Mouse (Mus musculus) central nervous system, embryonic 11.5 days (tissue): ENCODE measurements around the gene Kdm5a. TPM values are rescaled to one million over a fixed set of nuclear protein-coding genes. Genes with fewer than 3 reads are reported as not detected.

Experiments used
- polyA plus RNA-seq: library from polyadenylated mRNA; depleted of rRNA; stranded (reverse); fragments of >200 nt; gene quantifications from 2 replicates; pipeline ENCODE4 v1.2.3, GENCODE M21; 2012; rRNA removed

Gene Kdm5a
- polyA plus RNA-seq, result 21.1 and 36.7 TPM in 2 replicates

GRCm38 (mm10) chr6:120363688-120364522, at the start of gene Kdm5a, which contains the start of gene Ccdc77:
Gene Kdm5a (plus strand): TSS chr6:120364124.
Gene Ccdc77 (minus strand): TSS chr6:120364374.

DNA sequence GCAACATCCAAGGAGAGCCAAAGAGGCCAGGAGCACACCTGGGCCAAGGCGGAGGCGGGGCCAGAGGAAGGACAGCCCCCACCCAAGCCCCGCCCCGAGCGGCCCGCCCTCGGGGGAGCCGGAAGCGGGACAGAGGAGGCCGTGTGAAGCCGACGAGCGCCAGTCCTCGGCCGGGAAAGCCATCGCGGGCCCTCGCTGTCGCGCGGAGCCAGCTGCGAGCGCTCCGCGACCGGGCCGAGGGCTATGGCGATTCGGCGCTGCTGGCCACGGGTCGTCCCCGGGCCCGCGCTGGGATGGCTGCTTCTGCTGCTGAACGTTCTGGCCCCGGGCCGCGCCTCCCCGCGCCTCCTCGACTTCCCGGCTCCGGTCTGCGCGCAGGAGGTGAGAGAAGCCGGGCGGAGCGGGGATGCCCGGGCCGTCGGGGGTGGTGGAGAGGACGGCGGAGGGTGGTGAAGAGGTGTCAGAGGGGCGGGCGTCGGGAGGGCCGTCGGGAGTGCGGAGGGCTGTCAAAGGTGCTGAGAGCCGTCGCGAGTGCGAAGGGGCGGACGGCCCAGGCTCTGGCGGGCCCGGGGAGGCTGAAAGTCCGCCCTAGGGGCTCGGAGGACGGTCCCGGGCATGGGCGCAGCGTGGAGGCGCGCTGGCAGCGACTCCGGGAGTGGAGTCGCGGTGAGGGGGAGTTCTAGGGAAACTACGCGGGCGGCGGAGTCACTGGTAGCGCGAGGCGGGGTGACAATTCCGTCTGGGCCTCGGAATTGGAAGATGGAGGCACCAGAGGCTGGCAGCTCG, 99.4 kb downstream of the Kdm5a start, which contains the start of gene Il17ra:
Gene Il17ra, plus strand, starts transcription at position 162 of the 786 bp plus-strand sequence.

DNA sequence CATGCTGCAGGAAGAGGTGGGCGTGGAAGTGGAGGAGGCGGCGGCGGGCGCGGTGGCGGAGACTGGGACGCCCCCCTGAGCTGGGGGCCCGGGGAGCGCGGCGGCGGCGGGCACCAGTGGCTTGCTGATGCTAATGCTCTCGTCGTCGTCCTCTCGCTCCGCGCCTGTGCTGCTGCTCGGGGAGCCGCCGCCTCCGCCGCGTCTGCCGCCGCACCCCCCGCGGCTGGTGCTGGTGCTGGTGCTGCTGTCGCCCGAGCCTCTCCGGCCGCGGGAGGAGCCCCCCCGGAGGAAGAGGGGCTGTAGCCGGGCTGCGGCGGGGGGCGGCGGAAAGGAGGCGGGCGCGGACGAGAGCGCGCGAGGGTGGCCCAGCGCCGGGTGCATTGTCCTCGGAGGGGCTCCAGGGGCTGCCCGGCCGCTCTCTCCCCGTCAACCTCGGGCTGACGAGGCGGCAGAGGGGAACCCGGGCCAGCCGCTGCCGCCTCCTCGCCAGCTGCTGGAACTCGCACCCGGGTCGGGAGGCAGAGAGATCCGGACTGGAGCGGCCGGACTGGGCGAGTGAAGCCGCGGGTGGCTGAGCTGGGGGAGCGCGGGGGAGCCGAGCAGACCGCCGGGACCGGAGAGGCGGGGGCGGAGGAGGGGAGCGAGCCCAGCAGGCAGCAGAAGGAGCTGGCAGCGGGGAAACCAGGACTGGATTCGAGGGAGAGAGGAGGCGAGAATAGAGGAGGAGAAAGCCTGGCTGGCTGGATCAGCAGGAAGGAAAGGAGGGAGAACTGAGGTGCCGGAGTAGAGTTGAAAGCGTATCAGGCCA, 129.7 kb downstream of the Kdm5a start, which contains the start of gene Tmem121b:
Gene Tmem121b, minus strand, starts transcription at position 434 of the 808 bp plus-strand sequence.

Other genes starting within 250 kb of the Kdm5a start
- gene D330020A13Rik, start 69.8 kb upstream of the Kdm5a start, polyA plus RNA-seq, result 0.05 and 0.07 TPM in 2 replicates
- 0.32 and 0.66 TPM in 2 replicates for gene B4galnt3, start 69.6 kb upstream of the Kdm5a start, polyA plus RNA-seq
- gene Ccdc77, start 250 bp downstream of the Kdm5a start, polyA plus RNA-seq, result 28.8 and 31.0 TPM in 2 replicates
- gene Il17ra, start 99.1 kb downstream of the Kdm5a start, polyA plus RNA-seq, result 3.2 and 4.7 TPM in 2 replicates
- gene Tmem121b, start 129.7 kb downstream of the Kdm5a start, polyA plus RNA-seq, result 3.3 and 4.0 TPM in 2 replicates
- 21.1 and 24.8 TPM in 2 replicates for gene Hdhd5, start 167.2 kb downstream of the Kdm5a start, polyA plus RNA-seq